Mouse (Mus musculus) NIH3T3 (cell line): ENCODE measurements around the gene Usp6nl.

ENCODE experiments used
- DNase-seq: peaks from one replicate; pipeline ENCODE4 v3.0.0-alpha.2; 2012; ENCODE audit warnings: low read depth

Usp6nl gene

GRCm38 (mm10) chr2:6469164-6469563, 146.7 kb downstream of the Usp6nl start:
- peak; percentile 88 for DNase-seq

- no peak for DNase-seq
Observed at GRCm38 (mm10) chr2:6471110-6471611, 148.7 kb downstream of the Usp6nl start.

- DNase-seq: no peak
Observed at GRCm38 (mm10) chr2:6473829-6474228, 151.4 kb downstream of the Usp6nl start.

- no peak for DNase-seq
Observed at GRCm38 (mm10) chr2:6477884-6478283, 155.4 kb downstream of the Usp6nl start.

GRCm38 (mm10) chr2:6478361-6478965, 156.0 kb downstream of the Usp6nl start:
- no peak for DNase-seq

GRCm38 (mm10) chr2:6478966-6479391, 156.5 kb downstream of the Usp6nl start:
- DNase-seq: peak; percentile 36

GRCm38 (mm10) chr2:6479620-6480019, 157.2 kb downstream of the Usp6nl start:
- no peak for DNase-seq

- DNase-seq: no peak
Observed at GRCm38 (mm10) chr2:6481966-6482365, 159.5 kb downstream of the Usp6nl start.

- DNase-seq: no peak
Observed at GRCm38 (mm10) chr2:6482411-6482810, 159.9 kb downstream of the Usp6nl start.

- peak; percentile 86 for DNase-seq
Observed at GRCm38 (mm10) chr2:6483081-6483992, 160.9 kb downstream of the Usp6nl start.

- no peak for DNase-seq
Observed at GRCm38 (mm10) chr2:6484179-6484578, 161.7 kb downstream of the Usp6nl start.

GRCm38 (mm10) chr2:6487566-6488488, 165.4 kb downstream of the Usp6nl start:
- no peak for DNase-seq

GRCm38 (mm10) chr2:6488489-6489056, 166.1 kb downstream of the Usp6nl start:
- DNase-seq: no peak

- no peak for DNase-seq
Observed at GRCm38 (mm10) chr2:6490076-6490475, 167.6 kb downstream of the Usp6nl start.

- DNase-seq: no peak
Observed at GRCm38 (mm10) chr2:6490870-6491269, 168.4 kb downstream of the Usp6nl start.

- no peak for DNase-seq
Observed at GRCm38 (mm10) chr2:6493886-6494285, 171.4 kb downstream of the Usp6nl start.
